In genomic region chr5:134435836-134436331, GRCm38 (mm10) we compare ENCODE assay signal across 7 mouse cellular contexts. TPM values are rescaled to one million over a fixed set of nuclear protein-coding genes. Genes with fewer than 3 reads are reported as not detected.
DNase-seq lines count a peak whose midpoint lies in the region; ATAC-seq lines count a peak whose summit lies in the region.

No protein-coding gene starts in this region.

- intact Hi-C loops in gastrocnemius, postnatal 14 days (cut with DNase I; ENCODE audit: low total_unique reads), result no loop called here

- H3K27me3 ChIP-seq in hindbrain, embryonic 16.5 days (replicated peaks; ENCODE audit: control insufficient read depth, insufficient read depth, low read length), result no peaks in the 10 kb centered on the region
- no peaks in the 10 kb centered on the region for H3K27me3 ChIP-seq in midbrain, embryonic 10.5 days (ENCODE audit: low read depth, poor library complexity, severe bottlenecking)

- H3K4me3 ChIP-seq in hindbrain, embryonic 16.5 days (ENCODE audit: low read length), result no peak overlapping the region
- H3K4me3 ChIP-seq in midbrain, embryonic 10.5 days, result peak overlapping the region; percentile 24; the same call in 1 of the 2 replicates

- peak; percentile 27 for DNase-seq in right cerebral cortex, postnatal 14 days
- no peak for DNase-seq in right cerebral cortex, adult 2 months (ENCODE audit: low spot score in 2 of 2)
- peak; percentile 65 to 79 for DNase-seq in cerebellum, postnatal 25 days
- DNase-seq in gastrocnemius, postnatal 14 days, result peak; percentile 79
- DNase-seq in midbrain, embryonic 10.5 days (ENCODE audit: low spot score), result peak; percentile 70
- no peak for DNase-seq in spleen, adult 18-20 months

- 40% methylated on average over 12 of the region's 12 CpGs for WGBS in hindbrain, embryonic 16.5 days
- 53% methylated on average over 12 of the region's 12 CpGs for WGBS in midbrain, embryonic 10.5 days

- no peak overlapping the region for H3K4me2 ChIP-seq in hindbrain, embryonic 16.5 days (ENCODE audit: low read length)

- H3K4me1 ChIP-seq in hindbrain, embryonic 16.5 days (ENCODE audit: control insufficient read depth, insufficient read depth, low read depth, low read length), result peaks cover 33% of the 10 kb centered on the region
- H3K4me1 ChIP-seq in midbrain, embryonic 10.5 days, result peaks cover 32% of the 10 kb centered on the region

- peak overlapping the region; percentile 75 for H3K27ac ChIP-seq in hindbrain, embryonic 16.5 days (ENCODE audit: low read depth, low read length)
- peak overlapping the region; percentile 77 for H3K27ac ChIP-seq in midbrain, embryonic 10.5 days (replicated peaks)

- H3K9me3 ChIP-seq in hindbrain, embryonic 16.5 days (ENCODE audit: control insufficient read depth, low read length), result no peaks in the 10 kb centered on the region
- H3K9me3 ChIP-seq in midbrain, embryonic 10.5 days (replicated peaks), result peaks cover 15% of the 10 kb centered on the region

- peak; percentile 79 for ATAC-seq in hindbrain, embryonic 16.5 days

- peak overlapping the region; percentile 36; the same call in 1 of the 2 replicates for H3K9ac ChIP-seq in hindbrain, embryonic 16.5 days (ENCODE audit: low read depth, low read length)

- H3K36me3 ChIP-seq in hindbrain, embryonic 16.5 days (ENCODE audit: control insufficient read depth, insufficient read depth, low read length), result no peaks in the 10 kb centered on the region
- peaks cover 69% of the 10 kb centered on the region for H3K36me3 ChIP-seq in midbrain, embryonic 10.5 days

RNA-seq across cellular contexts. Expression of gene Gtf2ird1, which starts 20.6 kb away (rescaled TPM):
- 10 to 100 TPM in 1 of 2 experiments, 1 to 10 TPM in 1; 9.5 to 10.7 TPM for total RNA-seq in gastrocnemius, postnatal 14 days (2021)
- polyA plus RNA-seq in hindbrain, embryonic 16.5 days (2015; fragmentation: Nextera tagmentation; extraction: Ambion mirVana), result 49.3 and 67.3 TPM in 2 replicates
- polyA plus RNA-seq in midbrain, embryonic 10.5 days (2016; fragmentation: Nextera tagmentation; extraction: Ambion mirVana), result 96.4 and 109 TPM in 2 replicates

Comparison
In these comparisons a context has a peak if more than half of its experiments do, and no peak if none do; other contexts are left out.
1. DNase-seq: peak in right cerebral cortex, postnatal 14 days (single experiment), cerebellum, postnatal 25 days (2 of 2), gastrocnemius, postnatal 14 days (single experiment) and midbrain, embryonic 10.5 days (single experiment); none in right cerebral cortex, adult 2 months (0 of 2) and spleen, adult 18-20 months (0 of 2).